Mouse (Mus musculus) fibroblast of lung, adult 2 months (primary cell): ENCODE data around the gene Nsmf.

Source experiments
- DNase-seq: peaks from one replicate; pipeline ENCODE4 v3.0.0-alpha.2; 2011; ENCODE audit warnings: low read depth

Nsmf gene

DNA sequence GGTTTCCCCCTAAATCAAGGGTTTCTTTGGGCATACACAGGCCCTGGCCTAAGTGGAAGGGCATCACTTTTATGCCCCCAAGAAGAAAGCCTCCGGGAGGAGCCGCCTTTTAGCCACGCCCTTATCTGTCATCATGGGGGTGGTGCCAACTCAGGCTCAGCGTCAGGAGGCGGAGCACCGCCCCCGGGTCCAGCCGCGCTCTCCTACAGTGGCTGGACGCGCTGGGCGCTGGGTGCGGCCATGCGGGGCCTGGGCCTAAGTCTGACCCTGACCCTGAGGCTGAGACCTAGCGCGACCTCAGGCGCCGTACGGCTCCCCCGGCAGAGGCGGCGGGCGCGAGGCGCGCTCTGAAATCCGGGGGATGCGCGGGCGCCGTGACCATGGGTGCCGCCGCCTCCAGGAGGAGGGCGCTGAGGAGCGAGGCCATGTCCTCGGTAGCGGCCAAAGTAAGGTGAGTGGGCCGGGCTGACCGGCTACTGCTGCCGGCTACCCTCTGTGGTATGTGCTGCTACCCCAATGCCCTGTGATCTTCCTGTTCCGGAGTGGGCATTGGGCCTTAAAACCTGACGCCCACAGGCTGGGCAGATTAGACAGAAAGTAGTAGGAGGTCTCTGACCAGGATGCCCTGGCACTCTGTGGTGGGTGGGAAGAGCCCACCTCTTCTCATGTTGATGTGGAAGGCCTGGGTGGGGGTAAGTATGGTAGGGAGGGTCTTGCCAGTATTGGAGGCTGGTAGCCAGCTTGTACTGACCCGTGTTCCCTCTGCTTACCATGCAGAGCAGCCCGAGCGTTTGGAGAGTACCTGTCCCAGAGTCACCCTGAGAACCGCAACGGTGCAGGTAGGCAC is at the start of gene Nsmf:
TSS of gene Nsmf (plus strand) at position 135 of the 847 bp plus-strand sequence.
- peak; percentile 49 for DNase-seq

DNA sequence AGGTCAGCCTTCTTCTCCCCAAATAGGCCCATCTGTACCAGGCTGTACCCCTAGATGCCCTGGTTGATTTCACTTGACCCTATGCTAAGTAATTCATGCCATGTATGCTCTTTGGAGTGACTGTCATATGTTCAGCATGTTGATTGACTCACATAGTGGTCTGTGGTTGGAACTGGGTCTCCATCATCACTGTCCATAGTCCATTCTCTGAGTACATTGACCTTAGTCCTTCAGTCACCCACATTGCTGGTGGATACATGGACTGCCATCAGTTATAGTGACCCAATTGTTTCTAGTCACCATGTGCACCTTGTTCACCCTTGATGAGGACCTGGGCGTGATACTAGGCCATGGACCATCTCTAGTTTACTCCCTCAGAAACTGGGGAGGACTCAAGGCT is 47.4 kb upstream of the Nsmf start:
- DNase-seq = no peak

DNA sequence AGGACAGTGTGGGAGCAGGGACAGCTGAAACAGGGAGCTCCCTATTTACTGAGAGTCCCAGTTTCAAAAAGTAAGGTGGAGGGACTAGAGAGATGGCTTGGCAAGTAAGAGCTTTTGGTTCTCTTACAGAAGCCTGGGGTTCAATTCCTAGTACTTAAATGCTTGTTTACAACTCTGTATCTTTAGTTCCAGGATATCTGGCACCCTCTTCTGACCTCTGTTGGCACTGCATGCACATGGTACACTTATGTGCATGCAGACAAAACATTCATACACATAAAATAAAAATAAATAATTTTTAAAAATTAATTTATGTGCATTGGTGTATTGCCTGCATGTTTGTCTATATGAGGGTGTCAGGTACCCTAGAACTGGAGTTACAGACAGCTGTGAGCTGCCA is 45.9 kb upstream of the Nsmf start:
- no peak for DNase-seq

DNA sequence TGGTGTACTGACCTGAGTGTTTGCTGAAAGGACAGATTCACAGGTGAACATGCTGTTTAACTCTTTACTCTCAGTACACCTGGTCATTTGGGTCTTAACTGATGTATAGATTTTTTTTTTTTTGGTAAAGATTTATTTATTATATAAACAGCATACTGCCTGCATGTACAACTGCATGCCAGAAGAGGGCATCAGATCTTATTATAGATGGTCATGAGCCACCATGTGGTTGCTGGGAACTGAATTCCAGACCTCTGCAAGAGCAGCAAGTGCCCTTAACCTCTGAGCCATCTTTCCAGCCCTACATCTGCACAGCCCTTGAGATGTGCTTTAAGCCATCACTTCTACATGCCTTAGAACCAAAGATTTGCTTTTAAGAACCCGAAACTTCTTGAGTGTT is 31.5 kb upstream of the Nsmf start:
- DNase-seq = no peak

DNA sequence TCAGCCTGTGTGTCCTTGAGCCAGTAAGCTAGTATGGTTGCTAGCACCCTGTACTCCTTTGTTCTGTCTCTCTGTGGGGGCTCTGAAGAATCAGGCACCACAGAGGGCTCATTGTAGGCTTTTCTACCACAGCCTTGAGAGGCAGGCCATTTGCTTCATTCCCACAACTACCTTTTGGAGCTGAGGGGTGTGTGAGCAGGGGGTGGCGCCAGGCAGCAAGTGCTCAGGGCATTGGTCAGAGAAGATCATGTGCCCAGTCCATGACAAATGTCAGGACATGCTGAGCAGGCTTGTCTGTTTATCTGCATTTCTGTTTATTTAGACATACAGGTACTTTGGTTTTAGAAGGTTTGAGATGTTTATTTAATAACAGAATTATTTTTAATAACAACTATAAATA is 29.0 kb upstream of the Nsmf start:
- no peak for DNase-seq

DNA sequence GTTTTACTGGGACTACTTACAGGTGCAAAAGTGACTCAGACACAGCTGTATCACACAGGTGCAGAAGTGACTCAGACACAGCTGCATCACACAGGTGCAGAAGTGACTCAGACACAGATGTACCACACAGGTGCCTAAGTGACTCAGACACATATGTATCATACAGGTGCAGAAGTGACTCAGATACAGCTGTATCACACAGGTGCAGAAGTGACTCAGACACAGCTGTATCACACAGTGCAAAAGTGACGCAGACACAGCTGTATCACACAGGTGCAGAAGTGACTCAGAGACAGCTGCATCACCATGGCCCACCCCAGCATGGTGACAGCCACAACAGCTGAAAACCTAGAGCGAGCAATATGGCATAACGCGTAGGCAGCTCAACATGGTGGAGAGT is 19.2 kb upstream of the Nsmf start:
- DNase-seq = no peak

DNA sequence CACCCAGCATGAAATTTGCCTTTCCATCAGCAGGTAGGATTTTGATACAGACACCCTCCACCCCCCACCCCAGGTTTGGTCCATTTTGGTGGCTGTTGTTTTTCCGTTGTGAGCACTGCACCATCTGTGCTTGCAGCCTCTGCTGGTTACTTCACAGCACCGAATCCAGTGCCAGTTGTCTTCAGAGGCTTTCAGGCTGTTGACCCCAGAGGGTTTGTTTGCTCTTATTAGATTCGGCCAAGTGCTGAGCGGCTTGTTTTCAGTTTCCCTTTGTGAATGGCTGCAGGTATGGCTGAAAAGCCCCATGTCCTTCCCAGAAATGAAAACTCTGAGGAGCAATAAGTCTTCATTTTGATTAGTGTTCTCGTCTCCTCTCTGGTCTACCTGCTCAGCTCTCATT is 14.1 kb upstream of the Nsmf start:
- no peak for DNase-seq

DNA sequence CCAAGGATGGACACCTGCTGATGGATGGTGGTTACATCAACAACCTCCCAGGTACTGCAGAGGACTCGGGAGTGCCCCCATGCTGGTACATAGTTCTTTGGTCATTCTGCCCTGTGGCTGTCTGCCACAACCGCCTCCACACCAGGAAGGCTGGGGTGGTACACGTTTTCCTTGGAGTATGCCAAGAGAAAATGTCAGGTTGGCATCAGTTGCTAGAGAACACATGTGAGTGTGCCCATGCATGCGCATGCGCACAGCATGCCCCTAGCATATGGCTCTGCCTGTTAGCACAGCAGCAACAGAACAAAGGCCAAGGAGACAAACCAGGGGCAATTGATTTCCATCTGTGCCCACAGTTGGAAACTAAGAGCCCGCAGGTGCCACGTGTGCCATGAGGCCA is 3.2 kb upstream of the Nsmf start:
- no peak for DNase-seq

DNA sequence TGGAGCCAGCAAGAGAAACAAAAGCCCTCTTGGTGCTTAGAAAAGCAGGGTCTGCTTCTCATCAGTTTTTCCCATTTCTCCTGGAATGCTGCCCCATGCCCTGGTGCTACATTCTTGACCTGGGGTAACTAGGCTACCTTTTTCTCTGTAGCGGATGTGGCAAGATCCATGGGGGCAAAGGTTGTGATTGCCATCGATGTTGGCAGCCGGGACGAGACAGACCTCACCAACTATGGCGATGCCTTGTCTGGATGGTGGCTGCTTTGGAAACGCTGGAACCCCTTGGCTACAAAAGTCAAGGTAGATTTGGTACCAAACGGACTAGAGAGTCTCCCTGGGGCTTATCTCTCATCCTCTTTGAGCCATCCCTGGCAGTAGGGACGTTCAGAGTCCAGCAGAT is 2.7 kb upstream of the Nsmf start:
- no peak for DNase-seq

DNA sequence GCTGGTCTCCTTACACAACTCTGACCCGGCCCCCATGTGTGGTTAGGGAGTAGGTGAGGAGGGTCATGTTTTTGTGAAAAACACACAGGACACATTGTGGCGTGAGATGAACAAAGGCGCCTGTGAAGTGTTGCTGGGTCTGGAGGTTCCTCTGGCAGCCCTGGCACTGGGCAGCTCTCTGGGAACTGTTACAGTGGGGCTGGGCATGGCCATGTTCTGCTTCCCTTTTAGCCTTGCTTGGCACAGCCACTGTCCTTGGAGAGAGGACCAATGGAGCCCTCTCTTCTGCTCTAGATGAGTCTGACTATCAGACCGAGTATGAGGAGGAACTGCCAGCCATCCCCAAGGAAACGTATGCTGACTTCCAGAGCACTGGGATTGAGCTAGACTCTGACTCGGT is 1.1 kb upstream of the Nsmf start:
- DNase-seq = no peak

DNA sequence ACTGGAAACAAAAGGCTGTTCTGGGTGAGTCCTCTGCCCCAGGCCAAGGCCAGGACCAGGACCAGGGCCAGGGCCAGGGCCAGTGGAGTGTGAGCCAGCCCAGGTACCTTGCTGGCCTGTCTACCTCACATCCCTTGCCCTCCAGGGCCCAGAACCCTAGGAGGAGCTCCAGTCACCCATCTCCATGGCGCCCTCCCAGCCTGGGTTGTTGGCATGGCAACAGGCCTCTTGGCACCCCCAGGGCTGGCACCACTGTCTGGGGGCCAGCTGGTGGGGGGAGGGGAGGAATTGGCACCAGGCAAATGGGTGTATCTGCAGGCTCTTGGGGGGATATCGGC is 882 bp downstream of the Nsmf start:
- DNase-seq = no peak

DNA sequence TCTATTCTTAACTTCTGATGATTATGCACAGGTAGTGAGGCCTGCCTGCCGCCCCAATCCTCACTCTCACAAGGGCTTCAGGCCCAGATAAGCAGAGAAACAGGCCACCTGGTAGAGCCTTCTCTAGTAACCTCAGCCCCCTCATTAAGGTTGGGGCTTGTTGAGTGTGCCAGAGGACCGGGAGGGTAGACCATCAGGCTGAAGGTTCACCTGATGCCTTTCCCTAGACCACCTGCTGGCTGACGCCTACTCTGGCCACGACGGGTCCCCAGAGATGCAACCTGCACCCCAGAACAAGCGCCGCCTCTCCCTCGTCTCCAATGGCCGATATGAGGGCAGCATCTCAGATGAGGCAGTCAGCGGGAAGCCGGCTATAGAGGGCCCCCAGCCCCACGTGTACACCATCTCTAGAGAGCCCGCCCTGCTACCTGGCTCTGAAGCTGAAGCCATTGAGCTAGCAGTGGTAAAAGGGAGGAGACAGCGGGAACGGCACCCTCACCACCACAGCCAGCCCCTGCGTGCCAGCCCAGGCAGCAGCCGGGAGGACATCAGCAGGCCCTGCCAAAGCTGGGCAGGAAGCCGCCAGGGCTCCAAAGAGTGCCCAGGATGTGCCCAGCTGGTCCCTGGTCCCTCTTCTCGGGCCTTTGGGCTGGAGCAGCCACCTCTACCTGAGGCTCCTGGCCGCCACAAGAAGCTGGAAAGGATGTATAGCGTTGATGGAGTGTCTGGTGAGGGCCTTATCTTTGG is 1.4 kb downstream of the Nsmf start:
- no peak for DNase-seq

DNA sequence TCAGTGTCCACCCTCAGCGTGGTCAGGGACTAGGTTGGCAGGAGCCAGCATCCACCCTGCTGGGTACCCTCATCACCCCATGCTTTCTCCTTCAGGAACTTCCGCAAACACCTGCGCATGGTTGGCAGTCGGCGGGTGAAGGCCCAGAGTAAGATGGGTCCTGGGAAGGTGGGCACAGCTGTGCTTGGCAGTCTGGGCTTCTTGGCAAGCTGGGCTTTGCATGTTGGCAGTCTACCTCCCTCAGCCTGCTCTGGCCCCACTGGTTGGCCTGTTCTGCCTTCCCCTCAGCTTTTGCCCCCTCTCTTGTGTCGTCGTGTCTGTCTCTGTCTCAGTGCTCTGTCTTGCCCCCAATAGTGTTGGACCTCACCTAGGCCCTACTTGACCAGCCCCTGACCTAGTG is 4.8 kb downstream of the Nsmf start:
- no peak for DNase-seq

DNA sequence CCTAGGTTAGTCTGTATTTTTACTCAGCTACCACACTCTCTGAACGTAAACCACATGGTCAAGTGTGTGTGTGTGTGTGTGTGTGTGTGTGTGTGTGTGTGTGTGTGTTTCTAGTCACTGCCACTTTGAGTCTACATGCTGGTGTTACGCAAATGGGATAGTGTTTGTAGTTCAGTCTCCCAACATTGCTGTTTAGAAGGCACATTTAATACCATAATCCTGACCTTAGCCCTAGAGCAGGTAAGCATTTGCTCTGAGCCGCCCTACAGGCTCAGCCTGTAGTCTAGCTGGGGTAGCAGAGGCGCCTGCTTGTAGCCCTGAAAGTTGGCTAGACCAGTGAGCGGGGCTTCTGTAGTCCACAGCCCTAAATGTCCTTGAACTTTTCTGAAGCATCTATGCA is 9.4 kb downstream of the Nsmf start:
- no peak for DNase-seq

DNA sequence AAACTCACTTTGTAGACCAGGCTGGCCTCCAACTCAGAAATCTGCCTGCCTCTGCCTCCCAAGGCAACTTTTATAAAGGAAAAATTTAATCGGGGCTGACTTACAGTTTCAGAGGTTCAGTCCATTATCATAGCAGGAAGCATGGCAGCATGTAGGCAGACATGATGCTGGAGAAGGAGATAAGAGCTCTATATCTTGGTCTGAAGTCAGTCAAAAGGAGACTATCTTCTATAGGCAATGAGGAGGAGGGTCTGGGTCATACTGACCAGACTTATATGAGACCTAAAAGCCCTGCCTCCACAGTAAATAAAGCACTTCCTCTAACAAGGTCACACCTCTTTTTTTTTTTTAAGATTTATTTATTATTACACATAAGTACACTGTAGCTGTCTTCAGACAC is 10.1 kb downstream of the Nsmf start:
- no peak for DNase-seq

DNA sequence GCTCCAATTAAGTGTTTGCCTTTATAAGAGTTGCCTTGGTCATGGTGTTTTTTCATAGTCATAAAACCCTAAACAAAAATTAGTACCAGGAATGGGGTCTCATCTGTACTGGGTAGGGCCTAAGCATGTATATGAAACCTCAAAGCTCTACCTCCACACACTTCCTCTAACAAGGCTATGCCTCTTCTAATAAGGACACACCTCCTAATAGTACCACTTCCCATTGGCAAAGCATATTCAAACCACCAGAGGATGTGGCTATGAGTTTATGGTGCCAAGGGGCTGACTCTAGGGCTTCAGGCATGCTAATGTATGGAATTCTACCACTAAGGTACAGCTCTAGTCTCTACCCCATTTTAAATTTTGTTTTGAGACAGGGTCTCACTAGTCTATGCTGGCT is 11.4 kb downstream of the Nsmf start:
- DNase-seq = no peak

DNA sequence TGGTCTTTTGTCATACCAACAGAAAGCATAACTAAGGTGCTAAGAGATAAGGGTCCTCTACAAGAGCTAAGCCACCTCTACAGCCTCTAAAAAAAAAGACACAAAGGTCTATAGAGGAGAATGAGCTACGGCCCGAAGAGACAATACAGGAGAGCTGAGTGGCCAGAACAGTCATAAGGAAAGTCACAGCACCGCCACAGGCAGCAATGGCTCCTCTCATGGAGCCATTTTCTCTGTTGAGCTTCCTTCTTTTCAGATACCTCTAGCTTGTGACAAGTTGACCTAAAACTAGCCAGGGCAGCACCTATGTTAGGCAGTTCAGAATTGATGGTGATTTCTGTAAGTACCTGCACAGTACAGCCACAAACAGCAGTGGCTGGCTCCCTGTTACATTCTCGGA is 12.4 kb downstream of the Nsmf start:
- no peak for DNase-seq

DNA sequence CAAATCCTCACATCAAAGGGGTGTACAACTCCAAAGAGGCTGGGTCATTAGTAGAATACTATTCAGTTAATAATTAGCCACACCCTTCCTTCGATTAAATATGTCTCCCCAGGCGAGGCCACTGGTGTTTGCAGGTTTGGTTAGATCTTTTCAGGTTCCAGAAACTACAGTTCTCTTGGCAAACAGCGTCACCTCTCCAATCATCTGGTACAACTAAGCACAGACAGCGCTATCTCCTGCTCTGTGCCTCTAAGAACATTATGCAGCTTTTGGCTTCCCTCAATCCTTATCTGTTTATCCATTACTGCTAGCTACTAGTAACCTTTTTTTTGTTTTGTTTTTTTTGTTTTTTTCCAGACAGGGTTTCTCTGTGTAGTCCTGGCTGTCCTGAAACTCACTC is 15.4 kb downstream of the Nsmf start:
- no peak for DNase-seq

DNA sequence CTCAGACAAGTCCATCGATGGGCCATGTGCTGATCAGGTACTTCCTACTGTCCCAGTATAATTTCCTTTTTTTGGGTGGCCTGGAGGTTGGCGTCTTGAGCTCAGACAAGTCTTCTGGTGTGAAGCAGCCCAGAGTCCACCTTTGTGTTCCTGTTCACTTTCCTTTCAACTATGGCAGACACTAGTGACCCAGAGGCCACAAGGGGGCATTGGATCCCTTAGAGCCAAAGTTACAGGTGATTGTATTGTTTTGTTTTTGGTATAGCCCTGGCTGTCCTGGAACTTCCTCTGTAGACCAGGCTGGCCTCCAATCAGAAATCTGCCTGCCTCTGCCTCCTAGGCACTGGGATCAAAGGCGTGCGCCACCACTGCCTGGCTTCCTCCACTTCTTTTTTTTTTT is 18.2 kb downstream of the Nsmf start:
- DNase-seq = no peak

DNA sequence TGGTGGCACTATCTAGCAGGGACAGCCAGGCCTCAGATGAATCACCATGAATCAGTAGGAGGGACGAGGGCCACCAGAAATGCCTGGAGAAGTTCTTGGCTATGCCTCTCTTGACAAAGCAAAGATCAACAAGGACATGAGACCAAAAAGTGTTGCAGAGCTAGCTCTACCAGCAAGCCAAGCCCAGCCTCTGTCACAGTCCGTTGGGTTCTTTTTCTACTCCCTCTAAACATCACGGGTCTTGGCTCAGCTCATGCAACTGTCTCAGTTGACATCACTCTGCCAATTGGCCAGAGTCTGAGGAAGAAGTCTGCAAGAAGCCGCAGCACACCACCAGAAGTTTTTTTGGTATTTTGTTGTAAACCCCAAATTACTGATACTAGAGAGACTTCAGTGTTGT is 21.4 kb downstream of the Nsmf start:
- DNase-seq = no peak

DNA sequence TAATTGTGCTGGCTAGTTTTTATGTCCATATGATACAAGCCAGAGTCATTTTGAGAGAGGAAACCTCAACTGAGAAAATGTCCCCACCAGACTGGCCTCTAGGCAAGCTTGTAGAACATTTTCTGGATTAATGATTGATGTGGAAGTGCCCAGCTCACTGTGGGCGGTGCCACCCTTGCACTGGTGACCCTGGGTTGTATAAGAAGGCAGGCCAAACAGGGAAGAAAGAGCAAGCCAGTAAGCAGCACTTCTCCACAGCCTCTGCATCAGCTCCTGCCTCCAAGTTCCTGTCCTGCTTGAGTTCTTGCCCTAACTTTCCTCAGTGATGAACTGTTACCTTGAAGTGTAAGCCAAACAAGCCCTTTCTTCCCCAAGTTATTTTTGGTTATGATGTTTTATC is 24.8 kb downstream of the Nsmf start:
- no peak for DNase-seq

DNA sequence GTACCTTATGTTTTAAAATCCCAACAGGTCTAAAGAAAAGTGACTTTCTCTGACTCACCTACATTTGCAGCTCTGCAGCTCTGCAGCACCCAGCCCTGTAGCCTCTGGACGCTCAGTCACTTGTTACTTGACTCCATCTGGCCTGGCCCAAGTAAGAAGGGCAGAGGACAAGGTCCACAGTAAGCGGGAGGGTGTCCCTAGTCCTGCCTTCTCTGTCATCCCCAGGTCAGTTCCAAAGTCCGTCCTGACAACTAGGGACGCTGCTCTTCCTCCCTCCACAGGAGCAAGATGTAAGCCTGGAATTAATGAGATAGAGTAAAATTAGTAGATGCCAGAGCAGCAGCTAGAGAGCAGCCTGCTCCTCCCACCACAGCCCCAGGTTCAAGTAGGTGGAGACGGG is 25.9 kb downstream of the Nsmf start, which contains the start of gene Entpd8:
TSS of gene Entpd8 (plus strand) at position 229 of the 400 bp plus-strand sequence.
- no peak for DNase-seq

DNA sequence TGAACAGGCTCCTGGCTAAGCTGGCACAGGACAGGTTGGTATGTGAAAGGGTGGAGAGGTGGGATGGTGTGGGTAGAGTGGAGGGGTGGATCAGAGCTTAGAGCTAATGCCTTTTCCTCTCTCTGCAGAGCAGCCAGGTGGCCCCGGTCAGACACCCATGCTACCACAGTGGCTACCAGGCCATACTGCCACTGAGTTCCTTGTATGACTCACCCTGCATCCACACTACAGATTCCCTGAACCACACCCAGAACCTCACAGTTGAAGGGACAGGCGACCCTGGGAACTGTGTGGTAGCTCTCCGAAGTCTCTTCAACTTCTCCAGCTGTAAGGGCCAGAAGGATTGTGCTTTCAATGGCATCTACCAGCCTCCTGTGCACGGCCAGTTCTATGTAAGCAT is 29.5 kb downstream of the Nsmf start:
- DNase-seq = no peak

DNA sequence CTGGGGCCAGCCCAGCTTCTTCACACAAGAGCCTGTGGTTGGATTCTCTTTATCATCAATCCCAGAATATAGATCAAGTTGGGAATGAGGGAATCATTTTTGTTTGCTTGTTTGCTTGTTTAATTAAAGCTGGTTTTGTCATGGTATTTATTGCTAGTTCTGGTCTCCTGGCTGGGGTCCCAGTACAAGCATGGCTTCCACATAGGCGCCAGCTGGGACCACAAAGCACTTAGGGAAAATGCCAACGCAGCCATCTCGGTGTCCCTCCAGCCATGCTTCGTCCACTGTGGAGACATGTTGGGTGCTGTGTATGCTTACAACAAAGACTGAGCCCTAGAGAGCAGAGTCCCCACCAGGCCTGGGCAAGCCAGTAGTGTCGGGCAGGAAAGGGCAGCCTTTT is 31.4 kb downstream of the Nsmf start:
- DNase-seq = no peak
